Mouse (Mus musculus) heart, adult 2 months (tissue): Measurements from ENCODE around the gene E130311K13Rik. TPM values are rescaled to one million over a fixed set of nuclear protein-coding genes. Genes with fewer than 3 reads are reported as not detected.

ENCODE experiments used
- DNase-seq, 2 experiments: peaks; one replicate each; pipeline ENCODE4 v3.0.0; 2021
- H3K27ac ChIP-seq: fragments of 200-600 bp; 2 replicates; pipeline ENCODE4 v1.8.1; 2022
- H3K27me3 ChIP-seq: fragments of 200-500 bp; 2 replicates; pipeline ENCODE4 v1.6.1; 2012; ENCODE audit warnings: mild to moderate bottlenecking, low read length, inconsistent platforms, mixed read lengths; ENCODE audit not compliant: control insufficient read depth, insufficient read depth
- H3K36me3 ChIP-seq: fragments of 200-500 bp; 2 replicates; pipeline ENCODE4 v1.6.1; 2012; ENCODE audit warnings: low read length, inconsistent platforms; ENCODE audit not compliant: control insufficient read depth, insufficient read depth
- H3K4me1 ChIP-seq: fragments of 200-500 bp; 2 replicates; pipeline ENCODE4 v1.6.1; 2011; ENCODE audit warnings: low read length; ENCODE audit not compliant: control insufficient read depth, insufficient read depth
- H3K4me3 ChIP-seq: fragments of 200-600 bp; 2 replicates; pipeline ENCODE4 v1.8.1; 2022
- H3K79me2 ChIP-seq: fragments of 200-500 bp; replicated peaks from 2 replicates; pipeline ENCODE4 v1.6.1; 2012; ENCODE audit warnings: mild to moderate bottlenecking, inconsistent platforms, low read length, moderate library complexity, mixed read lengths; ENCODE audit not compliant: control insufficient read depth, insufficient read depth
- H3K9ac ChIP-seq: fragments of 200-500 bp; 2 replicates; pipeline ENCODE4 v1.6.1; 2012; ENCODE audit warnings: low read depth, mild to moderate bottlenecking, control low read depth, inconsistent platforms, low read length, mixed read lengths
- CTCF ChIP-seq: fragments of 200-600 bp; IDR thresholded peaks from 2 replicates; pipeline ENCODE4 v1.8.1; 2022; ENCODE audit warnings: antibody characterized with exemption, mild to moderate bottlenecking, moderate library complexity
- EP300 ChIP-seq: fragments of 200-500 bp; IDR thresholded peaks from 2 replicates; pipeline ENCODE4 v1.6.1; 2011; ENCODE audit warnings: low read depth, low read length, control low read depth; ENCODE audit not compliant: insufficient read depth
- POLR2A ChIP-seq: fragments of 200-500 bp; IDR thresholded peaks from 2 replicates; pipeline ENCODE4 v1.6.1; 2011; ENCODE audit warnings: mild to moderate bottlenecking, low read depth, low read length, control low read depth; ENCODE audit not compliant: insufficient read depth
- WGBS: fragments of 180-500 bp; shearing (Covaris S2); methylation state at CpG from one replicate; pipeline ENCODE4 v1.1.7; 2018; 5-methylcytosine and 5-hydroxymethylcytosine counted together
- intact Hi-C: fragments of 180-260 bp; cut with DNase I; formaldehyde crosslinking; loops from one replicate; pipeline ENCODE4 v1.15.1; 2025
- polyA plus RNA-seq: library from polyadenylated mRNA; depleted of rRNA; stranded (reverse); fragments of >200 nt; gene quantifications from 2 replicates; pipeline ENCODE4 v1.2.3, GENCODE M21; 2012
- total RNA-seq, 2 experiments: library from RNA; stranded (reverse); gene quantifications; 2 replicates each; pipeline ENCODE4 v1.2.3; 2021

Gene E130311K13Rik
- total and polyA plus RNA-seq, 3 experiments = 3.3 to 11.8 (median 10.9) TPM

GRCm38 (mm10) chr3:63964100-63964921, 35.0 kb upstream of the E130311K13Rik start, which contains the start of gene Slc33a1:
Gene Slc33a1, minus strand, starts transcription at chr3:63964768.
- WGBS = under 1% methylated on average over 69 of the region's 69 CpGs
- Histone ChIP-seq H3K4me1 (peaks cover 7% of the 10 kb centered on the region), H3K79me2 (no peaks in the 10 kb centered on the region), H3K4me3 (peak within 1 kb of the TSS; percentile 77), H3K27ac (peak within 1 kb of the TSS; percentile 93), H3K9ac (peak within 1 kb of the TSS; percentile 77), H3K36me3 (peaks cover 10% of the 10 kb centered on the region), H3K27me3 (peaks cover 3% of the 10 kb centered on the region; the same call in 1 of the 2 replicates)
- intact Hi-C loops = loop anchor here (1.0 kb wide), 2 partner anchors 12 to 35 kb away; partner anchors contain the start of genes E130311K13Rik and Gmps
- peak; percentile 97 to 98 for DNase-seq
- TF ChIP-seq CTCF = peak; percentile 8; the same call in 1 of the 2 replicates
- TF ChIP-seq POLR2A = peak; percentile 81
- TF ChIP-seq EP300 = peak; percentile 97

- TF ChIP-seq CTCF (no peak), EP300 (no peak), POLR2A (no peak)
- Histone ChIP-seq H3K4me1 (peaks cover 7% of the 10 kb centered on the region), H3K27ac (peak overlapping the region; percentile 93), H3K36me3 (peaks cover 10% of the 10 kb centered on the region), H3K4me3 (peak overlapping the region; percentile 77), H3K79me2 (no peaks in the 10 kb centered on the region), H3K27me3 (peaks cover 3% of the 10 kb centered on the region; the same call in 1 of the 2 replicates), H3K9ac (peak overlapping the region; percentile 77)
- intact Hi-C loops = loop anchor here (1.0 kb wide), 2 partner anchors 13 to 34 kb away; partner anchors contain the start of genes E130311K13Rik and Gmps
- DNase-seq = peak; percentile 10 to 23
- WGBS = 2% methylated on average over 25 of the region's 25 CpGs
Measured at GRCm38 (mm10) chr3:63963421-63964099, 34.3 kb upstream of the E130311K13Rik start.

- WGBS = 76% methylated on average over 3 of the region's 3 CpGs
- H3K9ac ChIP-seq = no peak overlapping the region
- no peak for TF ChIP-seq EP300
- TF ChIP-seq CTCF = no peak
- no peak for TF ChIP-seq POLR2A
Measured at GRCm38 (mm10) chr3:63949837-63950236, 20.6 kb upstream of the E130311K13Rik start.

GRCm38 (mm10) chr3:63941204-63941850, 12.1 kb upstream of the E130311K13Rik start:
- H3K36me3 ChIP-seq = peaks cover 4% of the 10 kb centered on the region
- no peaks in the 10 kb centered on the region for H3K27me3 ChIP-seq
- H3K4me3 ChIP-seq = no peak overlapping the region
- H3K79me2 ChIP-seq = no peaks in the 10 kb centered on the region
- TF ChIP-seq POLR2A (no peak), CTCF (no peak), EP300 (no peak)
- no peaks in the 10 kb centered on the region for H3K4me1 ChIP-seq
- intact Hi-C loops = no loop called here
- H3K9ac ChIP-seq = no peak overlapping the region
- no peak for DNase-seq
- WGBS = 49% methylated on average over 2 of the region's 2 CpGs
- H3K27ac ChIP-seq = no peak overlapping the region

More at GRCm38 (mm10) chr3:63949837-63950236, 20.6 kb upstream of the E130311K13Rik start:
- Histone ChIP-seq H3K36me3 (0 out of 2 replicates have a peak, but pooled peaks cover 1% of the 10 kb centered on the region), H3K27ac (no peak overlapping the region), H3K27me3 (no peaks in the 10 kb centered on the region), H3K4me3 (no peak overlapping the region), H3K79me2 (no peaks in the 10 kb centered on the region), H3K4me1 (no peaks in the 10 kb centered on the region)
- no peak for DNase-seq
- intact Hi-C loops = no loop called here

DNA sequence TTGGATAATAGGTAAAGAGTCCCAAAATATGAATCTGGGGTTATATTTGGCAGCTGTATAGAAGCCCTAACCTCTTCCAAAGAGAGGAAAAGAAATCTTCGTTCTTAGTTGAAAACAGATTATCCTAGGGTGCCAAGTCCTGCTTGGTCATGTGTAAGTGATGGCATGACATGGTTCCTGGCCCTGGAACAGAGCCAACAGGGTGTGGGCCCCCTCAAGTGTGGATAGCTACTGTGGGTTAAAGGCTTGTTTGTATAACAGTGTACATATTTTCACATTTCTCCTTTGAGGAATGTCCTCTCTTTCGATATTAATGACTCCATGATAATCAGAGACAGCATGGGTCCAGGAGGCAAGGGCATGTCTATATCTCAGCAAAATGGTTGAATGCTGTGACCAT, 9.7 kb upstream of the E130311K13Rik start:
- no peak overlapping the region for H3K4me3 ChIP-seq
- H3K36me3 ChIP-seq = peaks cover 2% of the 10 kb centered on the region
- H3K27ac ChIP-seq = no peak overlapping the region
- no peaks in the 10 kb centered on the region for H3K4me1 ChIP-seq
- DNase-seq = no peak
- WGBS = 86% methylated on average over 2 of the region's 2 CpGs
- no peak for TF ChIP-seq POLR2A
- no peak for TF ChIP-seq CTCF
- TF ChIP-seq EP300 = no peak
- intact Hi-C loops = no loop called here
- H3K27me3 ChIP-seq = no peaks in the 10 kb centered on the region
- no peaks in the 10 kb centered on the region for H3K79me2 ChIP-seq
- no peak overlapping the region for H3K9ac ChIP-seq
